ENCODE assay signal across 14 mouse cellular contexts in genomic region chr2:101684421-101684820, GRCm38 (mm10). TPM values are rescaled to one million over a fixed set of nuclear protein-coding genes. Genes with fewer than 3 reads are reported as not detected.
DNase-seq lines count a peak whose midpoint lies in the region; TF ChIP-seq lines count a peak whose summit lies in the region.
"Had no signal": no experiment of that assay in that cellular context is flagged by ENCODE, and none has a peak within 500 bp of the region (broad histone marks: within the 10 kb centered on the region; RNA-seq: fewer than 3 reads in every experiment).

No protein-coding gene starts in this region.

- no peak for TF ChIP-seq EP300 in heart, adult 2 months (IDR thresholded peaks at IDR 0.05; ENCODE audit: insufficient read depth, low read depth, low read length)

- H3K27ac ChIP-seq in heart, adult 2 months: no peak overlapping the region
- H3K27ac ChIP-seq: liver, embryonic 14.5 days; macrophage had no signal

- H3K4me3 ChIP-seq in heart, adult 2 months: no peak overlapping the region

- 67% methylated on average over 12 of the region's 12 CpGs for WGBS in heart, adult 2 months

- TF ChIP-seq POLR2A in heart, adult 2 months (IDR thresholded peaks at IDR 0.05; ENCODE audit: insufficient read depth, low read depth, low read length): no peak

- no peaks in the 10 kb centered on the region; the same call in 1 of the 2 replicates for H3K4me1 ChIP-seq in heart, adult 2 months (ENCODE audit: control insufficient read depth, insufficient read depth, low read length)

- peak; percentile 42 to 44 for DNase-seq in heart, adult 2 months
- no peak for DNase-seq in heart, postnatal 25 days (ENCODE audit: low spot score)
- peak; percentile 37 to 57 for DNase-seq in layer of hippocampus, postnatal 10 days (ENCODE audit: low spot score in 2 of 2)
- DNase-seq in layer of hippocampus, adult 8-10 months (ENCODE audit: low spot score in 2 of 2): no peak
- peak; percentile 31 for DNase-seq in cerebellum, adult 9-11 months
- DNase-seq in heart, postnatal 10 days: peak; percentile 26 to 43
- no peak for DNase-seq in embryo, embryonic 10.5 days (ENCODE audit: low spot score)

- no peaks in the 10 kb centered on the region for H3K27me3 ChIP-seq in heart, adult 2 months (ENCODE audit: control insufficient read depth, insufficient read depth, low read length)
- H3K27me3 ChIP-seq: Patski had no signal

- H3K36me3 ChIP-seq in heart, adult 2 months (ENCODE audit: control insufficient read depth, insufficient read depth, low read length): 0 out of 2 replicates have a peak, but pooled peaks cover 2% of the 10 kb centered on the region

- no peak overlapping the region for H3K9ac ChIP-seq in heart, adult 2 months (ENCODE audit: low read depth, low read length)
- H3K9ac ChIP-seq: liver, embryonic 14.5 days had no signal

- intact Hi-C loops in heart, adult 2 months (cut with DNase I): no loop called here
- intact Hi-C loops in heart, postnatal 25 days (cut with DNase I): no loop called here
- intact Hi-C loops in heart, postnatal 10 days (cut with DNase I): no loop called here

- peaks cover 3% of the 10 kb centered on the region; the same call in 1 of the 2 replicates for H3K79me2 ChIP-seq in heart, adult 2 months (replicated peaks; ENCODE audit: control insufficient read depth, insufficient read depth, low read length)

- TF ChIP-seq CTCF in heart, adult 2 months (IDR thresholded peaks at IDR 0.05): no peak

RNA-seq across cellular contexts. Expression of gene Traf6, which starts 6.2 kb away (rescaled TPM):
- total RNA-seq in heart, adult 2 months (2021): 10 to 100 TPM in 1 of 2 experiments, 1 to 10 TPM in 1; 8.3 to 10.8 TPM
- polyA plus RNA-seq in heart, adult 2 months (2012; rRNA removed): 4.9 and 9.0 TPM in 2 replicates
- total RNA-seq in heart, postnatal 25 days (2021): 1 to 10 TPM; 8.9 to 9.3 TPM
- 10 to 100 TPM; 13.2 to 13.6 TPM for total RNA-seq in layer of hippocampus, postnatal 10 days (2021)
- 10 to 100 TPM; 15.4 to 17.1 (median 16.4) TPM for total RNA-seq in layer of hippocampus, adult 8-10 months (2022)
- total RNA-seq in heart, postnatal 10 days (2021): 10 to 100 TPM; 13.5 to 14.5 TPM

RNA-seq across cellular contexts. Expression of gene B230118H07Rik, which starts 35.1 kb away (rescaled TPM):
- total RNA-seq in heart, adult 2 months (2021): 10 to 100 TPM; 90.4 to 99.4 TPM
- polyA plus RNA-seq in heart, adult 2 months (2012; rRNA removed): 12.9 and 33.0 TPM in 2 replicates
- 10 to 100 TPM; 80.0 to 90.7 TPM for total RNA-seq in heart, postnatal 25 days (2021)
- total RNA-seq in layer of hippocampus, postnatal 10 days (2021): 10 to 100 TPM; 28.0 to 30.1 TPM
- 10 to 100 TPM; 31.8 to 39.8 (median 35.8) TPM for total RNA-seq in layer of hippocampus, adult 8-10 months (2022)
- total RNA-seq in heart, postnatal 10 days (2021): 10 to 100 TPM; 54.1 to 59.9 TPM

RNA-seq across cellular contexts. Expression of gene Rag1, which starts 35.1 kb away (rescaled TPM):
- under 1 TPM in 1 of 2 experiments, not detected in 1; 0.05 TPM for total RNA-seq in heart, adult 2 months (2021)
- polyA plus RNA-seq in heart, adult 2 months (2012; rRNA removed): 0.02 and 0.03 TPM in 2 replicates
- not detected for total RNA-seq in heart, postnatal 25 days (2021)
- total RNA-seq in layer of hippocampus, postnatal 10 days (2021): under 1 TPM; 0.29 to 0.41 TPM
- total RNA-seq in layer of hippocampus, adult 8-10 months (2022): under 1 TPM; 0.18 to 0.29 (median 0.25) TPM
- total RNA-seq in heart, postnatal 10 days (2021): 1 to 10 TPM in 1 of 2 experiments, under 1 TPM in 1; 0.94 to 2.4 TPM
- polyA plus RNA-seq: CD4-positive, CD25-positive, alpha-beta regulatory T cell, adult 4 months; macrophage; Patski; small intestine, adult 2 months had no signal

RNA-seq across cellular contexts. Expression of gene Rag2, which starts 59.9 kb away (rescaled TPM):
- not detected for total RNA-seq in heart, adult 2 months (2021)
- not detected in 2 replicates for polyA plus RNA-seq in heart, adult 2 months (2012; rRNA removed)
- not detected for total RNA-seq in heart, postnatal 25 days (2021)
- not detected for total RNA-seq in layer of hippocampus, postnatal 10 days (2021)
- not detected for total RNA-seq in layer of hippocampus, adult 8-10 months (2022)
- under 1 TPM; 0.12 to 0.17 TPM for total RNA-seq in heart, postnatal 10 days (2021)
- total RNA-seq: gastrocnemius, postnatal 4 days; neutrophil, adult 5-6 weeks had no signal
- polyA plus RNA-seq: macrophage; Patski; small intestine, adult 2 months had no signal

Comparison
In these comparisons a context has a peak if more than half of its experiments do, and no peak if none do; other contexts are left out.
1. DNase-seq: peak in heart, adult 2 months (2 of 2), layer of hippocampus, postnatal 10 days (2 of 2), cerebellum, adult 9-11 months (single experiment) and heart, postnatal 10 days (2 of 2); none in heart, postnatal 25 days (single experiment), layer of hippocampus, adult 8-10 months (0 of 2) and embryo, embryonic 10.5 days (single experiment).